In the genomic region with DNA sequence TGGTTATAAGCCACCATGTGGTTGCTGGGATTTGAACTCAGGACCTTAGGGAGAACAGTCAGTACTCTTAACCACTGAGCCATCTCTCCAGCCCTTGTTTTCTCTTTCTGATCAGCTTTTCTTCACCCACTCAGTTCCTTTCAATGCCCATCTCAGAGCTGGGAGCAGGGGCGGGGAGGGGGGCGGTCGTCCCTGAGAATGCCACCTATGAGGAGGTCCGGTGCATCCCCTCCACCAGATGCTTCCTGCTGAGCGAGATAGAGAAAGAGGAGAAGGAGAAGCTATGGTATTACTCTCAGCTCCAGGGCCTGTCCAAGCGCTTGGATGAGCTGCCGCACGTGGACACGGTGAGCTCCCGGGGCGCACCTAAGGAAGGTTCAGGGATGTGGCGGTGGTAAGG, we compare ENCODE assay signal across 9 mouse cellular contexts. TPM values are rescaled to one million over a fixed set of nuclear protein-coding genes. Genes with fewer than 3 reads are reported as not detected.
DNase-seq lines count a peak whose midpoint lies in the region; ATAC-seq lines count a peak whose summit lies in the region.
"Had no signal": no experiment of that assay in that cellular context is flagged by ENCODE, and none has a peak within 500 bp of the region (broad histone marks: within the 10 kb centered on the region; RNA-seq: fewer than 3 reads in every experiment).

No protein-coding gene starts in this region.

- peaks cover 95% of the 10 kb centered on the region for H3K27me3 ChIP-seq in heart, embryonic 10.5 days (ENCODE audit: insufficient read depth, poor library complexity, severe bottlenecking)
- H3K27me3 ChIP-seq in hindbrain, embryonic 11.5 days (ENCODE audit: control insufficient read depth, insufficient read depth, low read length): peaks cover 5% of the 10 kb centered on the region; the same call in 1 of the 2 replicates

- H3K4me3 ChIP-seq in heart, embryonic 10.5 days: peak overlapping the region; percentile 41
- no peak overlapping the region for H3K4me3 ChIP-seq in hindbrain, embryonic 11.5 days (ENCODE audit: low read depth, low read length)

- no peak overlapping the region for H3K9ac ChIP-seq in hindbrain, embryonic 11.5 days (ENCODE audit: low read depth, low read length)

- H3K27ac ChIP-seq in heart, embryonic 10.5 days: no peak overlapping the region
- H3K27ac ChIP-seq in hindbrain, embryonic 11.5 days (ENCODE audit: low read depth, low read length): no peak overlapping the region

- no peaks in the 10 kb centered on the region for H3K9me3 ChIP-seq in heart, embryonic 10.5 days
- H3K9me3 ChIP-seq in hindbrain, embryonic 11.5 days (ENCODE audit: control insufficient read depth, low read length): no peaks in the 10 kb centered on the region

- WGBS in heart, embryonic 10.5 days: 14% methylated on average over 12 of the region's 12 CpGs
- 32% methylated on average over 12 of the region's 12 CpGs for WGBS in hindbrain, embryonic 11.5 days

- no peak for ATAC-seq in hindbrain, embryonic 11.5 days (ENCODE audit: low FRiP score)
- ATAC-seq in megakaryocyte, adult 5-6 weeks (ENCODE audit: poor library complexity, severe bottlenecking): peak; percentile 18; the same call in 1 of the 2 replicates

- H3K36me3 ChIP-seq in heart, embryonic 10.5 days: no peaks in the 10 kb centered on the region
- peaks cover 27% of the 10 kb centered on the region for H3K36me3 ChIP-seq in hindbrain, embryonic 11.5 days (ENCODE audit: control insufficient read depth, insufficient read depth, low read length)

- 0 out of 2 replicates have a peak overlapping the region, but pooled peaks have one; percentile 11 for H3K4me2 ChIP-seq in hindbrain, embryonic 11.5 days (replicated peaks; ENCODE audit: low read depth, low read length)

- H3K4me1 ChIP-seq in heart, embryonic 10.5 days: peaks cover 18% of the 10 kb centered on the region
- peaks cover 11% of the 10 kb centered on the region for H3K4me1 ChIP-seq in hindbrain, embryonic 11.5 days (replicated peaks; ENCODE audit: control insufficient read depth, insufficient read depth, low read length)

- no peak for DNase-seq in heart, embryonic 10.5 days (ENCODE audit: low spot score)
- DNase-seq in heart, adult 8-10 months (ENCODE audit: low spot score): no peak
- peak; percentile 68 for DNase-seq in MEL-GATA-1-ER (ENCODE audit: extremely low read depth, low read depth)
- DNase-seq in hindbrain, embryonic 11.5 days (ENCODE audit: low spot score): no peak
- DNase-seq in retina, postnatal 1 day: no peak
- DNase-seq in cerebellum, adult 9-11 months: no peak
- DNase-seq in retina, embryonic 14.5 days (ENCODE audit: low spot score): no peak
- DNase-seq: heart, postnatal 10 days had no signal

RNA-seq across cellular contexts. Expression of a gene that starts 8.7 kb away (rescaled TPM):
- polyA plus RNA-seq in heart, embryonic 10.5 days (2016; fragmentation: Nextera tagmentation; extraction: Ambion mirVana): 0.74 and 0.78 TPM in 2 replicates
- 1 to 10 TPM; 2.2 to 3.1 (median 2.2) TPM for total RNA-seq in heart, adult 8-10 months (2022)
- polyA plus RNA-seq in hindbrain, embryonic 11.5 days (2014; fragmentation: Nextera tagmentation; extraction: Ambion mirVana): 74.4 and 101 TPM in 2 replicates
- total RNA-seq in megakaryocyte, adult 5-6 weeks (2015): not detected in 2 replicates
- not detected in 2 replicates for total RNA-seq in megakaryocyte, adult 5-6 weeks (2017)

RNA-seq across cellular contexts. Expression of a gene that starts 12.2 kb away (rescaled TPM):
- 774 and 882 TPM in 2 replicates for polyA plus RNA-seq in heart, embryonic 10.5 days (2016; fragmentation: Nextera tagmentation; extraction: Ambion mirVana)
- total RNA-seq in heart, adult 8-10 months (2022): 100 to 1,000 TPM; 763 to 919 (median 846) TPM
- polyA plus RNA-seq in hindbrain, embryonic 11.5 days (2014; fragmentation: Nextera tagmentation; extraction: Ambion mirVana): 798 TPM in 2 replicates
- 1,580 and 1,599 TPM in 2 replicates for total RNA-seq in megakaryocyte, adult 5-6 weeks (2015)
- 1,732 and 1,915 TPM in 2 replicates for total RNA-seq in megakaryocyte, adult 5-6 weeks (2017)

RNA-seq across cellular contexts. Expression of a gene that starts 15.9 kb away (rescaled TPM):
- polyA plus RNA-seq in heart, embryonic 10.5 days (2016; fragmentation: Nextera tagmentation; extraction: Ambion mirVana): 41.3 and 46.8 TPM in 2 replicates
- total RNA-seq in heart, adult 8-10 months (2022): 10 to 100 TPM; 14.3 to 19.8 (median 16.3) TPM
- polyA plus RNA-seq in hindbrain, embryonic 11.5 days (2014; fragmentation: Nextera tagmentation; extraction: Ambion mirVana): 32.9 and 34.9 TPM in 2 replicates
- 25.6 and 27.4 TPM in 2 replicates for total RNA-seq in megakaryocyte, adult 5-6 weeks (2015)
- total RNA-seq in megakaryocyte, adult 5-6 weeks (2017): 13.8 and 17.8 TPM in 2 replicates

RNA-seq across cellular contexts. Expression of a gene that starts 24.8 kb away (rescaled TPM):
- polyA plus RNA-seq in heart, embryonic 10.5 days (2016; fragmentation: Nextera tagmentation; extraction: Ambion mirVana): 1.6 and 4.0 TPM in 2 replicates
- 1 to 10 TPM; 1.7 to 3.1 (median 2.7) TPM for total RNA-seq in heart, adult 8-10 months (2022)
- 1.1 and 1.8 TPM in 2 replicates for polyA plus RNA-seq in hindbrain, embryonic 11.5 days (2014; fragmentation: Nextera tagmentation; extraction: Ambion mirVana)
- total RNA-seq in megakaryocyte, adult 5-6 weeks (2015): 0.32 and 0.83 TPM in 2 replicates
- total RNA-seq in megakaryocyte, adult 5-6 weeks (2017): not detected in 2 replicates

RNA-seq across cellular contexts. Expression of a gene that starts 25.3 kb away (rescaled TPM):
- polyA plus RNA-seq in heart, embryonic 10.5 days (2016; fragmentation: Nextera tagmentation; extraction: Ambion mirVana): 7.1 and 18.3 TPM in 2 replicates
- 1 to 10 TPM; 3.1 to 7.6 (median 5.0) TPM for total RNA-seq in heart, adult 8-10 months (2022)
- polyA plus RNA-seq in hindbrain, embryonic 11.5 days (2014; fragmentation: Nextera tagmentation; extraction: Ambion mirVana): 3.7 and 3.8 TPM in 2 replicates
- total RNA-seq in megakaryocyte, adult 5-6 weeks (2015): 0.16 and 0.96 TPM in 2 replicates
- total RNA-seq in megakaryocyte, adult 5-6 weeks (2017): 0.37 TPM in 1 of 2 replicates, not detected in the other
